Mouse (Mus musculus): Measurements from ENCODE around the gene Arpc3. TPM values are rescaled to one million over a fixed set of nuclear protein-coding genes. Genes with fewer than 3 reads are reported as not detected.

Arpc3 gene
- polyA plus RNA-seq, 1 experiment from 2014 or later, result 64.5 TPM

- no peaks in the 10 kb centered on the region for H3K27me3 ChIP-seq (ENCODE audit: control insufficient read depth, insufficient read depth, low read length)
- DNase-seq (ENCODE audit: low spot score) (no peak), ATAC-seq (replicated peaks; ENCODE audit: low FRiP score) (no peak)
- H3K9ac ChIP-seq (ENCODE audit: low read length), result no peak overlapping the region
- H3K4me2 ChIP-seq (ENCODE audit: low read depth, low read length, severe bottlenecking), result no peak overlapping the region
- H3K36me3 ChIP-seq (ENCODE audit: control insufficient read depth, insufficient read depth, low read length), result peaks cover 35% of the 10 kb centered on the region
- 90% methylated on average over 19 of the region's 19 CpGs for WGBS
- H3K4me1 ChIP-seq (replicated peaks; ENCODE audit: control insufficient read depth, insufficient read depth, low read length), result no peaks in the 10 kb centered on the region
- H3K9me3 ChIP-seq (ENCODE audit: control insufficient read depth, low read length), result no peaks in the 10 kb centered on the region
- no peak overlapping the region for H3K27ac ChIP-seq (ENCODE audit: low read depth, low read length)
- H3K4me3 ChIP-seq (ENCODE audit: low read depth, low read length), result no peak overlapping the region
These were observed 47.9 kb downstream of the Arpc3 start for GRCm38 (mm10) chr5:122439400-122440094.

- no peaks in the 10 kb centered on the region for H3K9me3 ChIP-seq (ENCODE audit: control insufficient read depth, low read length)
- H3K27me3 ChIP-seq (ENCODE audit: control insufficient read depth, insufficient read depth, low read length), result no peaks in the 10 kb centered on the region
- H3K27ac ChIP-seq (ENCODE audit: low read depth, low read length), result no peak overlapping the region
- ATAC-seq (replicated peaks; ENCODE audit: low FRiP score) (no peak), DNase-seq (ENCODE audit: low spot score) (no peak)
- no peaks in the 10 kb centered on the region for H3K4me1 ChIP-seq (replicated peaks; ENCODE audit: control insufficient read depth, insufficient read depth, low read length)
- WGBS, result 97% methylated on average over 12 of the region's 12 CpGs
- H3K4me3 ChIP-seq (ENCODE audit: low read depth, low read length), result no peak overlapping the region
- peaks cover 35% of the 10 kb centered on the region for H3K36me3 ChIP-seq (ENCODE audit: control insufficient read depth, insufficient read depth, low read length)
- no peak overlapping the region for H3K4me2 ChIP-seq (ENCODE audit: low read depth, low read length, severe bottlenecking)
- H3K9ac ChIP-seq (ENCODE audit: low read length), result no peak overlapping the region
These were observed 48.5 kb downstream of the Arpc3 start for GRCm38 (mm10) chr5:122440095-122440630.

GRCm38 (mm10) chr5:122444492-122444891, 52.8 kb downstream of the Arpc3 start:
- ATAC-seq (replicated peaks; ENCODE audit: low FRiP score) (no peak), DNase-seq (ENCODE audit: low spot score) (no peak)
- Histone ChIP-seq H3K9ac (ENCODE audit: low read length) (no peak overlapping the region), H3K4me2 (ENCODE audit: low read depth, low read length, severe bottlenecking) (no peak overlapping the region), H3K27me3 (ENCODE audit: control insufficient read depth, insufficient read depth, low read length) (no peaks in the 10 kb centered on the region), H3K27ac (ENCODE audit: low read depth, low read length) (no peak overlapping the region), H3K36me3 (ENCODE audit: control insufficient read depth, insufficient read depth, low read length) (peaks cover 19% of the 10 kb centered on the region; the same call in 1 of the 2 replicates), H3K4me3 (ENCODE audit: low read depth, low read length) (no peak overlapping the region), H3K9me3 (ENCODE audit: control insufficient read depth, low read length) (no peaks in the 10 kb centered on the region), H3K4me1 (replicated peaks; ENCODE audit: control insufficient read depth, insufficient read depth, low read length) (no peaks in the 10 kb centered on the region)
- WGBS, result 95% methylated on average over 10 of the region's 10 CpGs

- Histone ChIP-seq H3K9me3 (ENCODE audit: control insufficient read depth, low read length) (no peaks in the 10 kb centered on the region), H3K27me3 (ENCODE audit: control insufficient read depth, insufficient read depth, low read length) (no peaks in the 10 kb centered on the region), H3K4me3 (ENCODE audit: low read depth, low read length) (no peak overlapping the region), H3K4me2 (ENCODE audit: low read depth, low read length, severe bottlenecking) (no peak overlapping the region), H3K9ac (ENCODE audit: low read length) (no peak overlapping the region), H3K36me3 (ENCODE audit: control insufficient read depth, insufficient read depth, low read length) (peaks cover 14% of the 10 kb centered on the region; the same call in 1 of the 2 replicates), H3K4me1 (replicated peaks; ENCODE audit: control insufficient read depth, insufficient read depth, low read length) (no peaks in the 10 kb centered on the region), H3K27ac (ENCODE audit: low read depth, low read length) (no peak overlapping the region)
- DNase-seq (ENCODE audit: low spot score) (no peak), ATAC-seq (replicated peaks; ENCODE audit: low FRiP score) (no peak)
- 90% methylated on average over 11 of the region's 11 CpGs for WGBS
These were observed 53.5 kb downstream of the Arpc3 start for GRCm38 (mm10) chr5:122445051-122445610.

- no peak overlapping the region for H3K27ac ChIP-seq (ENCODE audit: low read depth, low read length)
- no peak overlapping the region for H3K4me2 ChIP-seq (ENCODE audit: low read depth, low read length, severe bottlenecking)
- no peak for ATAC-seq (replicated peaks; ENCODE audit: low FRiP score)
- no peak for DNase-seq (ENCODE audit: low spot score)
- no peaks in the 10 kb centered on the region for H3K27me3 ChIP-seq (ENCODE audit: control insufficient read depth, insufficient read depth, low read length)
- no peaks in the 10 kb centered on the region for H3K4me1 ChIP-seq (replicated peaks; ENCODE audit: control insufficient read depth, insufficient read depth, low read length)
- no peak overlapping the region for H3K9ac ChIP-seq (ENCODE audit: low read length)
- H3K36me3 ChIP-seq (ENCODE audit: control insufficient read depth, insufficient read depth, low read length), result peaks cover 8% of the 10 kb centered on the region; the same call in 1 of the 2 replicates
- WGBS, result 90% methylated on average over 8 of the region's 8 CpGs
- no peak overlapping the region for H3K4me3 ChIP-seq (ENCODE audit: low read depth, low read length)
- H3K9me3 ChIP-seq (ENCODE audit: control insufficient read depth, low read length), result no peaks in the 10 kb centered on the region
These were observed 56.2 kb downstream of the Arpc3 start for GRCm38 (mm10) chr5:122447857-122448256.

GRCm38 (mm10) chr5:122448869-122449268, 57.2 kb downstream of the Arpc3 start:
- WGBS, result 85% methylated on average over 5 of the region's 5 CpGs
- Histone ChIP-seq H3K27ac (ENCODE audit: low read depth, low read length) (no peak overlapping the region), H3K4me1 (replicated peaks; ENCODE audit: control insufficient read depth, insufficient read depth, low read length) (no peaks in the 10 kb centered on the region), H3K27me3 (ENCODE audit: control insufficient read depth, insufficient read depth, low read length) (no peaks in the 10 kb centered on the region), H3K9me3 (ENCODE audit: control insufficient read depth, low read length) (no peaks in the 10 kb centered on the region), H3K36me3 (ENCODE audit: control insufficient read depth, insufficient read depth, low read length) (peaks cover 7% of the 10 kb centered on the region; the same call in 1 of the 2 replicates), H3K4me2 (ENCODE audit: low read depth, low read length, severe bottlenecking) (no peak overlapping the region), H3K4me3 (ENCODE audit: low read depth, low read length) (no peak overlapping the region), H3K9ac (ENCODE audit: low read length) (no peak overlapping the region)
- ATAC-seq (replicated peaks; ENCODE audit: low FRiP score), result no peak
- DNase-seq (ENCODE audit: low spot score), result no peak

GRCm38 (mm10) chr5:122449946-122450345, 58.3 kb downstream of the Arpc3 start:
- DNase-seq (ENCODE audit: low spot score) (no peak), ATAC-seq (replicated peaks; ENCODE audit: low FRiP score) (no peak; the same call in 1 of the 2 replicates)
- no peak overlapping the region for H3K27ac ChIP-seq (ENCODE audit: low read depth, low read length)
- no peak overlapping the region for H3K4me3 ChIP-seq (ENCODE audit: low read depth, low read length)
- H3K36me3 ChIP-seq (ENCODE audit: control insufficient read depth, insufficient read depth, low read length), result peaks cover 3% of the 10 kb centered on the region; the same call in 1 of the 2 replicates
- H3K4me2 ChIP-seq (ENCODE audit: low read depth, low read length, severe bottlenecking), result no peak overlapping the region
- H3K9ac ChIP-seq (ENCODE audit: low read length), result no peak overlapping the region
- H3K27me3 ChIP-seq (ENCODE audit: control insufficient read depth, insufficient read depth, low read length), result no peaks in the 10 kb centered on the region
- no peaks in the 10 kb centered on the region for H3K4me1 ChIP-seq (replicated peaks; ENCODE audit: control insufficient read depth, insufficient read depth, low read length)
- no peaks in the 10 kb centered on the region for H3K9me3 ChIP-seq (ENCODE audit: control insufficient read depth, low read length)
- WGBS, result 48% methylated on average over 7 of the region's 7 CpGs

- Histone ChIP-seq H3K36me3 (ENCODE audit: control insufficient read depth, insufficient read depth, low read length) (peaks cover 8% of the 10 kb centered on the region; the same call in 1 of the 2 replicates), H3K9me3 (ENCODE audit: control insufficient read depth, low read length) (no peaks in the 10 kb centered on the region), H3K4me1 (replicated peaks; ENCODE audit: control insufficient read depth, insufficient read depth, low read length) (no peaks in the 10 kb centered on the region), H3K27ac (ENCODE audit: low read depth, low read length) (no peak overlapping the region), H3K9ac (ENCODE audit: low read length) (no peak overlapping the region), H3K4me2 (ENCODE audit: low read depth, low read length, severe bottlenecking) (no peak overlapping the region), H3K4me3 (ENCODE audit: low read depth, low read length) (no peak overlapping the region), H3K27me3 (ENCODE audit: control insufficient read depth, insufficient read depth, low read length) (no peaks in the 10 kb centered on the region)
- 84% methylated on average over 5 of the region's 5 CpGs for WGBS
- ATAC-seq (replicated peaks; ENCODE audit: low FRiP score) (no peak), DNase-seq (ENCODE audit: low spot score) (no peak)
These were observed 59.2 kb downstream of the Arpc3 start for GRCm38 (mm10) chr5:122450913-122451317.

All from forebrain, embryonic 11.5 days (tissue).